Mouse (Mus musculus) urinary bladder, postnatal 36 days (tissue): Measurements from ENCODE around the gene Itpk1.
A peak's percentile ranks its signal among the peaks of the same experiment; 100 is the strongest.

Experiments
- DNase-seq, 2 experiments: peaks; one replicate each; pipeline ENCODE4 v3.0.0; 2022; ENCODE audit warnings: low spot score in 2 of 2, mixed read lengths in 1 of 2

The Itpk1 gene

DNA sequence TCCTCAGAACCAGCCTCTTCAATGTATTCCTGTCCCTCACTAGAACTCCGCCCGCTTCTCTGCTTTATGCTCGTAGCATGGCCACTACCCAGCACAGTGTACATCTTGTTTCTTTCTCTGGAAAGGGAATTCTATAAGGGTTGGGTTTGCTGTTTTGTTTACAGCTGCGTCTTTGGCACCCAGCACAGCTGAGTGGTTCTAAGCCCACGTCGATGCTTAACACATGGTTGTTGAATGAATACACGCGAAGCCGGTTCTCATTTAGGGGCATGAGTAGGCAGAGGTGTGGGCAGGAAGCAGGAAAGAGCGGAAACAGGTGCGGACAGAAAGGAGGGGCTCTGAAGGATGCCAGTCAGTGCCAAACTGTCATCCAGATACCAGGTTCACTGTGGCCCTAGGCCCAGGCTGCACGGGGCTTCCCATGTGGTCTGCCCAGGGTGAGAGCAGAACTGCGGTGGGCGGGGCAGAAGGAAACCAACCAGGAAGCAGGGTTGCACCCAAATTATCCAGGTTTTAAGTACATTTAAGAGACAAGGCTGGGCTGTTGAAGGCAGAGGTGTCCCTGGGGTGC, 150.9 kb downstream of the Itpk1 start:
- no peak for DNase-seq

DNA sequence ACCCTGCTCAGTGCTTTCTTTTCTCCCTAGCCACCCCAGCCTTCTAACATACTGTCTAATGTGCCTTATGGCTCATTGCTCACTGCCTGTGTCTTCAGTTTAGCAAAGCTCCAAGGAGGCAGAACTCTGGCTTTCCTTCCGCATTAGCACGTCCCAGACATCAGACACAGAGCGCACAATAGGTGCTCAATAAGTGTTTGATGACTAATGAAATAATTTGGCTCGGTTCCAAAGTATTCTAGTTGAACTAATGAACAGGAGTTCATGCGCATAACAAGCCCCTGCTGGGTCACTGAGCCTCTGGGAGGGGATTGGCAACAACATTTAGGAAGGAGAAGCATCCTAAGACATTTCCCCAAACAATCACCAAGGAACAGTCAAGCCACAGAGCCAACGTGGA, 152.7 kb downstream of the Itpk1 start:
- DNase-seq: no peak

DNA sequence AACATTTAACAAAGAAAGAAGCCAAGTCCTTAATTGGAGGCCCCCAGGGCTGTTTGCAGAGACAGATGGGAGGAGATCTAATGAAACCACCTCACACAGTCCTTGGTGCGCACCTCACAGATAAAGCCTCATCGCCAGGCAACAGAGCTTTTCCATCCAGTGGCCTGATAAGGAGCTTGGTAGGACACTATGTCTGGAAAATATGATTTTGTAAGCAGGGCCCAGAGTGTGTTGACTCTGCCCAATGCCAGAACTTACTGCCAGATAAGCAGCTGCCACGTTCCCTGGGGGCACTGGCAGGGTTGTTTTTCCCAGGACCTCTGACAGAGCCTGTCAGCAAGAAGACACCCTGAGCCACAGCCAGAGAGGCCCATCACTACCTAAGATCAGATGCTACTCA, 153.5 kb downstream of the Itpk1 start:
- DNase-seq: no peak

DNA sequence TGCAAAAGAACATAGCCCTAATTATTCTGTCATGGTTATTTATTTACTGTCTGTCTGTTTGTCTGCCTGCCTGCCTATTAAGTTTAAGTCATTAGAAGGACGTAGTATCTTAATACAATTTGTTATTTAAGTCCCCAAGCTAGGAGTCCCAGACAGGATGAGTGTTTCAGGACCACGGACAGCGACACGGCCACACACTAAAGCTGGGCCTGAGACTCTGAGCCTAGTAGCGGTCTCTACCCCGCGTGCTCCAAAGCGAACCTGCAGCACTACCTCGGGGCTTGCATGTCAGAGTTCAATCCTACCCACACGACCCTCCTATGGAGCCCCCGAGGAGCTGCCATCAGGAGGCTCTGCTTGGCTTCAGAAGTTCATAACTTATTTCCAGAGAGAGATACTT, 154.2 kb downstream of the Itpk1 start:
- peak; percentile 38 to 60 for DNase-seq

DNA sequence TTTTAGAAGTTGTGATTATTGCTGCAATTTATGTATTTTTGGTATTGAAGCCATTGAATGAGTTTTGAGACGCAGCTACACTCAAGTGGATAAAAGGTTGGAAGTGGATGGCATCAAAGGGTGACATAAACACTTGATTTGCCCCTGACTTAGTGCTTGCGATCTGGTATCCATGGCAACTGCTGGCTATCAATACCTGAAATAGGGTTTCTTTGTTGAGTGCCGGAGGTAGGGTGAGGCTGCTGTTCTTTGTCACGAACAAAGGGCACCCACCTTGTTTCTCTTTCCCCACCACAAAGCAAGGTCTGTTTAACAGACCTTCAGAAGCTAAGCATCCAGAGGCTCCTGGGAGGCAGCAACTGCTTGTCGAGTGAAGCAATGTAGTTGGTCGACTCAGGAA, 159.6 kb downstream of the Itpk1 start:
- DNase-seq: no peak

DNA sequence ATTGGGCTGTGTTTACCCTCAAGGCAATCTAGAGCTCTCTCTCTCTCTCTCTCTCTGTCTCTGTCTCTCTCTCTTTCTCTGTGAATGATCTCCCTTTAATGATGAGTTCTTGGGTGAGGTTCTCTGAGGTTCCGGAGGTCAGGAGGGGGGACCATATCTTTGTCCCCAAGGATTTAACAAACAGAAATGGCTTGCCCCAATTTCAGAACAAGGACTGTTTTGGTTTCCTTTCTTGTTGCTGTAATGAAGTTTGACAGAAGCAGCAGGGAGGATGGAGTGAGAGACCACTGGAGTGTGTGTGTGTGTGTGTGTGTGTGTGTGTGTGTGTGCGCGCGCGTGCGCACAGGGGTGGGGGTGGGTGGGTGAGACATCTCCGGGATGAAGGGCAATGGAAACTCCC, 163.6 kb downstream of the Itpk1 start:
- no peak for DNase-seq

DNA sequence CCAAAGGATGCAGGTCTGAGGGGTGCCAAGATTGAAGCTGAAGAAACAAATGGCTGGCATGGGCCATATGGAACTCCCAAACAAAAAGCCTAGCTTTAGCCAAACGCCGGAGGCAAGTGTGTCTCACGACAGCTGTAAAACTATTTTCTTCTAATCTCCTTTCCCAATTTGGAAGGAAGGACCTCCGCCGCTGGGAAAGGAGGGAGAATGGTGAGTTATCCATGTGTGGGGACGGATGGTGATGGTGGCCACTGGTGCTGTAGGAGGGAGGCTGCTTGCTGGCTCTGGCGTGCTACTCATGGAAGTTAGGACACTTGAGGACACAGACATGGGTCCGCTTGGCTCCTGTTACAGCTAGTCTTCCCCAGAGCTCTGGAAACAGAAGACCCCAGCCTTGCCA, 164.5 kb downstream of the Itpk1 start:
- DNase-seq: no peak

DNA sequence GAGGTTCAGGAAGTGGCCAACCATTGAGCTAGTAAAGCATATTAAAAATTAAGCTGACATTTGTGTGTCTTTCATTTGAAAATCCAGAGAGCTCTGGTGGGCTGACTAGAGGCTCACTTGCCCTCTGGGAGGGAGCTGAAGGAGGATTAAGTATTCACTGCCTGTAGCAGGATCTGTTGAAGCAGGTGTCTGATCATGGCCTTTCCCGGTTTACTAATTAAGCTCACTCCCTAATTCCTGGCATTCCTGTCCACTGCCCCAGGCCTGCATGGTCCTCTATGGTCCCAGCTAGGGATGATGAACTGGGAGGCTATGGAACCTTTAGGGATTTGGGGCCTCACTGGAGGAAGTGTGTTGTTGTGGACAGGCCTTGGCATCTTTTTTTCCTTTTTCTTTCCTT, 168.9 kb downstream of the Itpk1 start:
- DNase-seq: no peak

DNA sequence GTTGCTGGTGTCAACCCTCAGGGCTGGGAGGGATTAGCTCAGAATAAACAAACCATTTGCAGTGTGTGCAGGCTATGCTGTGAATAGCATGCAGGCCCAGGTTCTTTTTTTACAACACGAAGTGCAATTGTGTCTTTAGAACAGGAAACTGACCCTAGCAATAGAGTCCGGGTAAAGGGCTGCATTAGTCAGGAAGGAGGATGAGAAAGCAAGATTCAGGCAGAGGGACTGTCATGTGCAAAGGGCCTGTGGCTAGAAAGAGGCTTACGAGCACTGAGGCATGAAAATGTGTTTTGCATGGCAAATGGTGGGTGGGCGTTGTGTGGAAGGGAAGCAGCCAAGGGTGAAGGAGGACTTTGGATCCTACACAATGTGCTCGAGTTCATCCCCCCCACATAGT, 176.7 kb downstream of the Itpk1 start:
- DNase-seq: no peak

DNA sequence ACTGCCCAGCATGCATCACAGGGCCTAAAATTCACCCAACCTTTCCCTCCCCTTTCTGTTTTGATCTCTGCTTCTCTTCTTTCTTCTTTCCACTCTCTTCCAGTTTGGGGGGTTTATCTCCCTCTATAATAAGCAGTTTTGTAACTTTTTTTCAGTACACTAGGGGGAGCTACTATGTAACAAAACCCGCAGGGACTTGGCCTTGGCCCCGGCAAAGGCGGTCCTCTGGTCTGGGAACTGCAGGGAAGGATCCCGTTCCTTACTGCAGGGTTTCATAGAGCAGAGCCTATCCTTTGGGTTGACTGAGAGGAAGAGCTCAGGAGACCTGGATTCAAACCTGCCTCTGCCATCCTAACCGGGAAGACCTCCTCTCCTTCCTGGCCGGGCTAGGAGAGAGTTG, 180.0 kb downstream of the Itpk1 start:
- DNase-seq: no peak

DNA sequence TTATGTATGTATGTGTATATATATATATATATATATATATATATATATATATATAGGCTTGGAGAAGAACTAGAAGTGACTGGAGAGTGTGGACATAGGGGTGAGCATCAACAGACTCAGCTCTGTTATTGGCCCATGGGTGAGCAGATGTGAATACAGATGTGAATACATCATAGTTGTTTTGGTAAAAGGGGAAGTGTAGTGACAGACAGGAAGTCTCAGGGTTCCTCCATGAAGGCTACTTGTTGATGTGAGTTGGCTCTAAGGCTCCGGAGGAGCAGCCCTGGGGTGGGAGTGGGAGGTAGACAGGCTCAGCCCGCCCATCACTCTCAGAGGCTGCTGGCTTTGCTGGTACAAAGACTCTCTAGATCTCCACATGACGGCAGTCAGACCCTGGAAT, 180.5 kb downstream of the Itpk1 start:
- no peak for DNase-seq

DNA sequence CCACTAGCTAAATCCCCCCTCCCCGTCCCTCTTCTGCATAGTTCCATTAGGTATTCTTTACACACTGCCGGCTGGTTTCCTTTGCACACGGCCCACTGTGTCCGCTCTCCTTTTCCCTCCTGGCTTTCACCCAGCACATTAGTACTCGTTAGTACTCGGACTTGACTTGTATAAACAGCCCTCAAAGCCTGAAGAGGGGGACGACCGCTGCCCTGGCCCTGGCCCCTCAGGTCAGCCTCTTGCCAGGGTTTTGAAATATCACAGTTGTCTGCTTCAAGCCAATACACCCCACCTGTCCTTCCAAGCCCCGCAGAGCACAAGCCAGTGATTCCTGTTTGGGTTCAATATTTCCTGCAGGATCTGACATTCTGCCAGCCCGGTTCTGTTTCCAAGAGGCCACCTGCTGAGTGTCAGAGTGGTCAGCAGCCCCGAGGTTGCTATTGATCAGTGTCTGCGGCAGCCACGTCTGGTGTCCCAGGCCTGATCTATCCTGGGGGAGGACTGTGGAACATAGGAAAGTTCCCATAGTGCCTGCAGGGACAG, 182.9 kb downstream of the Itpk1 start:
- peak in 1 of 2 experiments; percentile 9 for DNase-seq

DNA sequence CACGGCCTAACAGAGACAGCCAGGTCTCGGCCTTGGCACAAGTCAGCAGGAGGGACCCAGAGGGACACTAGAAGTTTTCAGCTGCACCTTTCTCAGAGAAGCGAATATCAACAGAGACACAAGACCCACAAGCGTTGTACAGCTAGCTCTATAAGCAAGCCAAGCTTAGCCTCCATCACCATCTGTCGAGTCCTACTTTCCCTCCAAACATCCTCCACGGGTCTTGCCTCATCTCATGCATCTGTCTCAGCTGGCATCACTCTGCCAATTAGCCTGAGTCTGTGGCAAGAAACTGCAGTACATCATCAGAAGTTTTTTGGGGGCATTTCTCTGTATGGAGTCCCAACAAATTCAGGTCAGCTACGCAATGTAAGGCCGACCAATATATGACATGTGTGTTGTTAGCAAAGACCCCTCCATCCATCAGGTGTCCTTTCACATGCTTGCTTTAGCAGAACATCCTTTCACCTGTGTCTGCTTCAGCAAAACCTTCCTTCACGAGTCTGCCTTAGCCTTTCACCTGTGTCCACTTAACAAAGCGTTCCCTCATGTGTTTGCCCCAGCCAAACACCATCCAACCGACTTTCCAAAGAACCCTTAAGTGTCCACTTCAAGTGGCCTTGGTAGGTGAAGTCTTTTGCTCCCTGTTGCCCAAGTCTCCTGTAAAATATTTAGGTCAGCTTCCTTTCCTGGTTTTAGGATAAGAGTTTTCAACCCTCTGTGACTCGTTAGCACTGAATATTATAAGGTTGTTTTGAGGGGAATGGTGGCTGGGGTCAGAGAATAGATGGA, 184.6 kb downstream of the Itpk1 start:
- no peak for DNase-seq
